Mouse (Mus musculus): ENCODE results near the gene Map1a. TPM values are rescaled to one million over a fixed set of nuclear protein-coding genes. Genes with fewer than 3 reads are reported as not detected.
A peak's percentile ranks its signal among the peaks of the same experiment; 100 is the strongest.

Map1a gene
- polyA plus RNA-seq, 1 experiment from 2014 or later = 3.9 TPM

GRCm38 (mm10) chr2:121323693-121324470, 34.5 kb downstream of the Map1a start:
- Histone ChIP-seq H3K27me3 (no peaks in the 10 kb centered on the region), H3K27ac (no peak overlapping the region)

GRCm38 (mm10) chr2:121329492-121329891, 40.1 kb downstream of the Map1a start:
- H3K4me2 ChIP-seq (replicated peaks) = no peak overlapping the region
- no peaks in the 10 kb centered on the region for H3K36me3 ChIP-seq
- no peak overlapping the region for H3K9ac ChIP-seq
- no peak overlapping the region for H3K4me3 ChIP-seq
- 93% methylated on average over 2 of the region's 2 CpGs for WGBS
- no peak for ATAC-seq (ENCODE audit: insufficient number of reproducible peaks, insufficient read depth, low FRiP score, low TSS enrichment)
- no peaks in the 10 kb centered on the region for H3K9me3 ChIP-seq
- no peak overlapping the region for H3K27ac ChIP-seq
- H3K27me3 ChIP-seq = no peaks in the 10 kb centered on the region
- H3K4me1 ChIP-seq = no peaks in the 10 kb centered on the region

More at GRCm38 (mm10) chr2:121323693-121324470, 34.5 kb downstream of the Map1a start:
- no peak overlapping the region for H3K9ac ChIP-seq
- 83% methylated on average over 10 of the region's 10 CpGs for WGBS
- ATAC-seq (ENCODE audit: insufficient number of reproducible peaks, insufficient read depth, low FRiP score, low TSS enrichment) = no peak
- no peaks in the 10 kb centered on the region for H3K36me3 ChIP-seq
- no peak overlapping the region for H3K4me3 ChIP-seq
- H3K4me1 ChIP-seq = no peaks in the 10 kb centered on the region
- H3K4me2 ChIP-seq (replicated peaks) = no peak overlapping the region
- no peaks in the 10 kb centered on the region for H3K9me3 ChIP-seq

GRCm38 (mm10) chr2:121339057-121339456, 49.7 kb downstream of the Map1a start:
- H3K4me1 ChIP-seq = no peaks in the 10 kb centered on the region
- no peaks in the 10 kb centered on the region for H3K27me3 ChIP-seq
- ATAC-seq (ENCODE audit: insufficient number of reproducible peaks, insufficient read depth, low FRiP score, low TSS enrichment) = no peak
- no peaks in the 10 kb centered on the region; the same call in 1 of the 2 replicates for H3K36me3 ChIP-seq
- no peak overlapping the region for H3K27ac ChIP-seq
- no peak overlapping the region for H3K4me2 ChIP-seq (replicated peaks)
- no peaks in the 10 kb centered on the region for H3K9me3 ChIP-seq
- no peak overlapping the region for H3K4me3 ChIP-seq
- no peak overlapping the region for H3K9ac ChIP-seq

- 76% methylated on average over 8 of the region's 8 CpGs for WGBS
- H3K27me3 ChIP-seq = no peaks in the 10 kb centered on the region
- ATAC-seq (ENCODE audit: insufficient number of reproducible peaks, insufficient read depth, low FRiP score, low TSS enrichment) = no peak
These were observed 63.8 kb downstream of the Map1a start for GRCm38 (mm10) chr2:121353156-121353555.

GRCm38 (mm10) chr2:121354378-121354777, 65.0 kb downstream of the Map1a start:
- H3K9me3 ChIP-seq = no peaks in the 10 kb centered on the region
- ATAC-seq (ENCODE audit: insufficient number of reproducible peaks, insufficient read depth, low FRiP score, low TSS enrichment) = no peak
- WGBS = 9% methylated on average over 6 of the region's 6 CpGs
- no peaks in the 10 kb centered on the region for H3K27me3 ChIP-seq
- peaks cover 22% of the 10 kb centered on the region for H3K4me1 ChIP-seq
- no peaks in the 10 kb centered on the region for H3K36me3 ChIP-seq
- peak overlapping the region; percentile 79 for H3K9ac ChIP-seq
- peak overlapping the region; percentile 79 for H3K4me2 ChIP-seq (replicated peaks)
- peak overlapping the region; percentile 61 for H3K4me3 ChIP-seq
- H3K27ac ChIP-seq = peak overlapping the region; percentile 65; the same call in 1 of the 2 replicates

More at GRCm38 (mm10) chr2:121353156-121353555, 63.8 kb downstream of the Map1a start:
- Histone ChIP-seq H3K36me3 (no peaks in the 10 kb centered on the region), H3K4me2 (replicated peaks) (no peak overlapping the region), H3K9ac (no peak overlapping the region), H3K4me1 (peaks cover 13% of the 10 kb centered on the region), H3K4me3 (no peak overlapping the region), H3K27ac (no peak overlapping the region), H3K9me3 (no peaks in the 10 kb centered on the region)

- Histone ChIP-seq H3K36me3 (no peaks in the 10 kb centered on the region), H3K27ac (peak within 1 kb of the TSS; percentile 65), H3K27me3 (no peaks in the 10 kb centered on the region), H3K4me1 (peaks cover 22% of the 10 kb centered on the region), H3K4me2 (replicated peaks) (peak within 1 kb of the TSS; percentile 79), H3K4me3 (peak within 1 kb of the TSS; percentile 61), H3K9ac (peak within 1 kb of the TSS; percentile 79), H3K9me3 (no peaks in the 10 kb centered on the region)
- peak; percentile 95 for ATAC-seq (ENCODE audit: insufficient number of reproducible peaks, insufficient read depth, low FRiP score, low TSS enrichment)
- 1% methylated on average over 58 of the region's 58 CpGs for WGBS
These were observed 65.6 kb downstream of the Map1a start, which contains the start of gene Ppip5k1 for GRCm38 (mm10) chr2:121354820-121355592. Ppip5k1 (minus strand) TSS chr2:121355396.

GRCm38 (mm10) chr2:121357494-121357893, 68.1 kb downstream of the Map1a start, which contains the start of gene Ckmt1:
Ckmt1 (plus strand) TSS chr2:121357714.
- 56% methylated on average over 5 of the region's 5 CpGs for WGBS
- no peaks in the 10 kb centered on the region for H3K9me3 ChIP-seq
- peaks cover 22% of the 10 kb centered on the region for H3K4me1 ChIP-seq
- H3K27ac ChIP-seq = peak within 1 kb of the TSS; percentile 60
- H3K4me3 ChIP-seq = peak within 1 kb of the TSS; percentile 32
- H3K36me3 ChIP-seq = no peaks in the 10 kb centered on the region
- H3K4me2 ChIP-seq (replicated peaks) = peak within 1 kb of the TSS; percentile 59
- H3K27me3 ChIP-seq = no peaks in the 10 kb centered on the region
- ATAC-seq (ENCODE audit: insufficient number of reproducible peaks, insufficient read depth, low FRiP score, low TSS enrichment) = no peak
- H3K9ac ChIP-seq = peak within 1 kb of the TSS; percentile 36

- no peak for ATAC-seq (ENCODE audit: insufficient number of reproducible peaks, insufficient read depth, low FRiP score, low TSS enrichment)
- Histone ChIP-seq H3K27ac (no peak overlapping the region), H3K9ac (no peak overlapping the region), H3K4me2 (replicated peaks) (peak overlapping the region; percentile 59), H3K4me3 (0 out of 2 replicates have a peak overlapping the region, but pooled peaks have one; percentile 32), H3K27me3 (no peaks in the 10 kb centered on the region), H3K4me1 (peaks cover 22% of the 10 kb centered on the region), H3K36me3 (no peaks in the 10 kb centered on the region), H3K9me3 (no peaks in the 10 kb centered on the region)
- WGBS = 1% methylated on average over 4 of the region's 4 CpGs
These were observed 68.6 kb downstream of the Map1a start for GRCm38 (mm10) chr2:121357961-121358360.

GRCm38 (mm10) chr2:121358381-121358780, 69.0 kb downstream of the Map1a start:
- peaks cover 22% of the 10 kb centered on the region for H3K4me1 ChIP-seq
- peak; percentile 60 for ATAC-seq (ENCODE audit: insufficient number of reproducible peaks, insufficient read depth, low FRiP score, low TSS enrichment)
- H3K4me2 ChIP-seq (replicated peaks) = peak overlapping the region; percentile 59
- H3K27me3 ChIP-seq = no peaks in the 10 kb centered on the region
- H3K27ac ChIP-seq = peak overlapping the region; percentile 60
- peak overlapping the region; percentile 36 for H3K9ac ChIP-seq
- H3K36me3 ChIP-seq = no peaks in the 10 kb centered on the region
- peak overlapping the region; percentile 32 for H3K4me3 ChIP-seq
- no peaks in the 10 kb centered on the region for H3K9me3 ChIP-seq
- 0% methylated on average over 15 of the region's 16 CpGs for WGBS

- H3K4me1 ChIP-seq = peaks cover 17% of the 10 kb centered on the region
- no peak overlapping the region; the same call in 1 of the 2 replicates for H3K4me2 ChIP-seq (replicated peaks)
- 53% methylated on average over 4 of the region's 4 CpGs for WGBS
- H3K9ac ChIP-seq = no peak overlapping the region
- no peak overlapping the region for H3K27ac ChIP-seq
- no peak for ATAC-seq (ENCODE audit: insufficient number of reproducible peaks, insufficient read depth, low FRiP score, low TSS enrichment)
- H3K9me3 ChIP-seq = no peaks in the 10 kb centered on the region
- no peaks in the 10 kb centered on the region for H3K36me3 ChIP-seq
- no peak overlapping the region for H3K4me3 ChIP-seq
- no peaks in the 10 kb centered on the region for H3K27me3 ChIP-seq
These were observed 70.1 kb downstream of the Map1a start for GRCm38 (mm10) chr2:121359461-121359860.
